Mouse (Mus musculus) midbrain, embryonic 16.5 days (tissue): ENCODE results near the gene 2900026A02Rik. TPM values are rescaled to one million over a fixed set of nuclear protein-coding genes. Genes with fewer than 3 reads are reported as not detected.

Experiments
- ATAC-seq: fragments of 200-750 bp; cut with Nextera tagmentation; 2 replicates; pipeline ENCODE4 v1.8.0; 2017; ENCODE audit warnings: moderate TSS enrichment
- H3K27ac ChIP-seq: fragments of 300-500 bp; sonication (generic); 2 replicates; pipeline ENCODE4 v1.5.1; 2014; ENCODE audit warnings: mild to moderate bottlenecking, low read length, mixed read lengths
- H3K27me3 ChIP-seq: fragments of 300-500 bp; sonication (generic); 2 replicates; pipeline ENCODE4 v1.6.1; 2014; ENCODE audit warnings: low read depth, low read length, mixed read lengths; ENCODE audit not compliant: control insufficient read depth, insufficient read depth
- H3K36me3 ChIP-seq: fragments of 300-500 bp; sonication (generic); 2 replicates; pipeline ENCODE4 v1.6.1; 2014; ENCODE audit warnings: mild to moderate bottlenecking, low read length, moderate library complexity, mixed read lengths; ENCODE audit not compliant: control insufficient read depth, insufficient read depth
- H3K4me1 ChIP-seq: fragments of 300-500 bp; sonication (generic); 2 replicates; pipeline ENCODE4 v1.6.1; 2014; ENCODE audit warnings: mild to moderate bottlenecking, low read length, mixed read lengths; ENCODE audit not compliant: control insufficient read depth, insufficient read depth
- H3K4me2 ChIP-seq: fragments of 300-500 bp; sonication (generic); 2 replicates; pipeline ENCODE4 v1.6.1; 2014; ENCODE audit warnings: mild to moderate bottlenecking, low read length, mixed read lengths
- H3K4me3 ChIP-seq: fragments of 300-500 bp; sonication (generic); 2 replicates; pipeline ENCODE4 v1.5.1; 2014; ENCODE audit warnings: low read depth, mild to moderate bottlenecking, low read length, moderate library complexity, mixed read lengths
- H3K9ac ChIP-seq: fragments of 300-500 bp; sonication (generic); 2 replicates; pipeline ENCODE4 v1.6.1; 2014; ENCODE audit warnings: low read depth, low read length, mixed read lengths
- H3K9me3 ChIP-seq: fragments of 300-500 bp; sonication (generic); replicated peaks from 2 replicates; pipeline ENCODE4 v1.6.1; 2014; ENCODE audit warnings: mild to moderate bottlenecking, low read length, mixed read lengths; ENCODE audit not compliant: control insufficient read depth, poor library complexity, severe bottlenecking
- WGBS: fragments of 180-500 bp; shearing (Covaris S2); extraction: QIAGEN DNeasy Blood & Tissue Kit; methylation state at CpG from one replicate; pipeline ENCODE4 v1.1.7; 2014; 5-methylcytosine and 5-hydroxymethylcytosine counted together
- polyA plus RNA-seq: library from polyadenylated mRNA; unstranded; fragments of >200 nt; fragmentation: Nextera tagmentation; extraction: Ambion mirVana; gene quantifications from 2 replicates; pipeline ENCODE4 v1.2.1, GENCODE M21; 2015

2900026A02Rik gene
- polyA plus RNA-seq, 1 experiment from 2014 or later: 3.8 TPM

DNA sequence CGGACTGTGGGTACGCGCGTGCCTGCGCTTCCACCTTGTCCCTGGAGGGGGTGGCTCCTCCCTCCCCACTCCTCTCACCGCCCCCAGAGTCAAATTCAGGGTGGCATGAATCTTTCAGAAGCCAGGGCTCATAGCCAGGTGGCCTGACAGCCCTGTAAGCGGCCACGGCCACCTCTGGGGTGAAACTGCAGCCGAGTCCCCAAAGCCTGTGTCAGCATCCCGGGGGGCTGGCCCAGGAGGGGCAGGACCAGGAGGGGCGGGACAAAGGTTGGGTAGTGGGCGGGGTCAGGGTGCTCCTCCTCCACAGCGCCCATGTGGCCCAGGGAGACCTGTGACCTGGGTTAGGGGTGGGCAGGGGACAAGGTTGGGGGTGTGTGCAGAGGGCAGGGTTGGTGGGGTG lies 57.9 kb downstream of the 2900026A02Rik start:
- Histone ChIP-seq H3K27ac (no peak overlapping the region), H3K4me3 (peak overlapping the region; percentile 0; the same call in 1 of the 2 replicates)

DNA sequence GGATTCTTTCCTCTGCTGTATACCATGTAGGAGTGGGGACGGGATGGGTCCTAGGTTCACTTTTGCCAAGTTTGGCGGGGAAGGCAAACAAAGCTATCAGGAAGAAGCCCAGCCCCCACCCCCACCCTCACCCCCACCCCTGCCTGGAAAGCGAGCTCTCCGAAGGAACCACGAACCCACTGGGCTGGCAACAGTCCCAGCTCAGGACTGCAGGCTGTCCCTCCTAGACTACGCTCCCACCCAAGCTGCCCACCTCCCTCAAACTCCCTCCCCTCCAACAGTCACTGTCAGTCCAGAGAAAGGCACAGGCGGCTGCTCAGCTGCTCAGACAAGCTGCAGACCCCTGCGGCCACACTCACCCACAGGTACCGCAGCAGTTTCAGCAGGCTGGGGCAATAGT lies 58.3 kb downstream of the 2900026A02Rik start:
- Histone ChIP-seq H3K36me3 (no peaks in the 10 kb centered on the region), H3K27me3 (no peaks in the 10 kb centered on the region), H3K9ac (peak overlapping the region; percentile 0; the same call in 1 of the 2 replicates), H3K4me3 (peak overlapping the region; percentile 0; the same call in 1 of the 2 replicates), H3K27ac (no peak overlapping the region), H3K9me3 (no peaks in the 10 kb centered on the region), H3K4me2 (peak overlapping the region; percentile 38; the same call in 1 of the 2 replicates), H3K4me1 (peaks cover 7% of the 10 kb centered on the region; the same call in 1 of the 2 replicates)
- ATAC-seq: no peak
- 10% methylated on average over 9 of the region's 9 CpGs for WGBS

More for the DNA sequence above, 57.9 kb downstream of the 2900026A02Rik start:
- 7% methylated on average over 13 of the region's 13 CpGs for WGBS
- peaks cover 7% of the 10 kb centered on the region; the same call in 1 of the 2 replicates for H3K4me1 ChIP-seq
- H3K36me3 ChIP-seq: no peaks in the 10 kb centered on the region
- no peaks in the 10 kb centered on the region for H3K9me3 ChIP-seq
- H3K4me2 ChIP-seq: peak overlapping the region; percentile 38
- no peak for ATAC-seq
- H3K9ac ChIP-seq: peak overlapping the region; percentile 0; the same call in 1 of the 2 replicates
- no peaks in the 10 kb centered on the region for H3K27me3 ChIP-seq

DNA sequence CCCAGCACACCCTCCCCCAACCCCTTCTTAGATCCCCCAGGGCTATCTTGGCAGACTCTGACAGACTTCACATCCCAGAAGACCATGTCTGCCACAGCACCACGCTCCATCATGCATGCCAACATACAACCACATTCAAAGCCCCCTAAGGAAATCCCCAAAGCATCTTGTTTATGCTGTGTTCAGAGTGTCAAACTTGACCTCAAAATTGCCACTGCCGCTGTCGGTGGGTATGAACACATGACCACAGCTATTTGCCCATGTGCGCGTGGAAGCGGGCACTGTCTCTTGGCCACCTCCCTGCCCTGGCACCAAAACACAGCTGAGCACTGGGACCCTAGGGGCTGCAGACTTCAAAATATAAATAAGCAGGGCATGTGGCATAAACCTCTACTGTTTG lies 59.5 kb downstream of the 2900026A02Rik start:
- no peak overlapping the region for H3K27ac ChIP-seq
- no peak overlapping the region for H3K9ac ChIP-seq
- WGBS: 85% methylated on average over 6 of the region's 6 CpGs
- peaks cover 7% of the 10 kb centered on the region; the same call in 1 of the 2 replicates for H3K4me1 ChIP-seq
- ATAC-seq: no peak
- no peak overlapping the region for H3K4me3 ChIP-seq
- no peaks in the 10 kb centered on the region for H3K27me3 ChIP-seq
- no peaks in the 10 kb centered on the region for H3K36me3 ChIP-seq
- no peak overlapping the region for H3K4me2 ChIP-seq
- no peaks in the 10 kb centered on the region for H3K9me3 ChIP-seq

DNA sequence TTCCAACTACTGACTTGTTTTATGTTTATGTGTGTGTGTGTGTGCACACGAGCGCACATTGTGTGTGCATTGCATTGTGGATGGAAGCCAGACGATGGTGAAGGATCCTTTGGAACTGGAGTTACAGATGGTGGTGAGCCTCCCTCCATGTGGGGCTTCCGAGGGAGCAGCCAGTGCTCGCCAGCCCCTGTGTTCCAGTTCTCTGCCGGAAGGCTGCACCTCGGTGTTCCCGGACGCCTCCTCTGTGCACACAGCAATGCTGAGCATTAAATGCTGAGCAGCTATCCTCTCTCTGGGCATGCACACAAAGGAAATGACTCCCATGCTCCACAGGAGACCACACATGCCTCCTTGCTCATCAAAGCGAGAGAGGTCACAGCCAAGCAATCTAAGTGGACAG lies 60.7 kb downstream of the 2900026A02Rik start:
- Histone ChIP-seq H3K36me3 (no peaks in the 10 kb centered on the region), H3K27me3 (no peaks in the 10 kb centered on the region), H3K4me3 (no peak overlapping the region), H3K9ac (no peak overlapping the region), H3K27ac (no peak overlapping the region), H3K4me2 (no peak overlapping the region), H3K4me1 (peaks cover 7% of the 10 kb centered on the region; the same call in 1 of the 2 replicates), H3K9me3 (no peaks in the 10 kb centered on the region)
- WGBS: 70% methylated on average over 10 of the region's 10 CpGs
- ATAC-seq: no peak

DNA sequence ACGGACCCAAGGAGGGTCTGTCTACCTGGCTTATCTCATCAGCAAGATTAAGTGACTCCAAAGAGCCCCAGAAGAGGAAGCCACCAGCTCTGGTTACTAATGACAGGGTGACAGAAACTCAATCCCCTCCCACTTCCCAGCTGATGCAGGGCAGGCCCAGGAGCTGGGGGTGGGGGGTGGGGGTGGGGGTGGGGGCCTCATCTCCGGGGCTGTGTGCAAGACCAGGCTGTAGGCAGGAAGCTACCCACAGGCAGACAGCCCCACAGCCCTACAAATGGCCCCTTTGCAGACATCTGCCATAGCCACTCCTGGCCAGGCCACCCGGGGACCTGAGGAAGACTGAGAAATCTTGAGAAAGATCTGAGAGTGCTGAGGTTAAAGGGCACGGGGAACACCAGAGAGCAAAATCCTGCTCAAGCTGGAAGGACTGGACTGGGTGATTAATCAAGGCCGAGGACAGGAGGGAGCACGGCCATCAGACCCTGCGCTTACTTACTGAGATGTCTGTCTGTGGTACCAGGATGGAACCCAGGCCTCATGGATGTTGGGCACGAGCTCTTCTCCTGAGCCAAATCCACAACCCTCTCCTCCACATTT lies 62.2 kb downstream of the 2900026A02Rik start:
- ATAC-seq: no peak
- 57% methylated on average over 8 of the region's 8 CpGs for WGBS

DNA sequence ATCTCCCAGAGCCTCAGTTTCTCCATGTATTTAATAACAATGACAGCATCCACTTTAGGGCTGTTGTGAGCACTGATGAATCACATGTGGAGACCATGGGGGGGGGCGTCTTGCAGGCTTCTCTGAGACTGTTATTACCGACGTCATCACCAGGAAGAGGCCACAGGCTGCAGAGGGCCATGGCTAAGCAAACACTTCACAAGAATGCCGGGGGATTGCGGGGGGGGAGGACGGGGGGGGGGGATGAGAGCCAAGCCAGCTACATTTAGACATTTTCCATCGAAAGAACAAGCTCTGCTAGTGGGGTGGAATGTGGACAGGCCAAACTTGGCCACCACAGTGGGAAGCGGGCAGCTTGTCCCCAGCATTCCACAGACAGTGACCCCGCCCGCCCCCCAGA lies 63.4 kb downstream of the 2900026A02Rik start:
- H3K9ac ChIP-seq: no peak overlapping the region
- peaks cover 7% of the 10 kb centered on the region; the same call in 1 of the 2 replicates for H3K4me1 ChIP-seq
- WGBS: 79% methylated on average over 8 of the region's 10 CpGs

More for the DNA sequence above, 62.2 kb downstream of the 2900026A02Rik start:
- Histone ChIP-seq H3K9me3 (no peaks in the 10 kb centered on the region), H3K36me3 (no peaks in the 10 kb centered on the region), H3K4me2 (no peak overlapping the region), H3K27me3 (no peaks in the 10 kb centered on the region), H3K9ac (no peak overlapping the region), H3K4me1 (peaks cover 7% of the 10 kb centered on the region; the same call in 1 of the 2 replicates), H3K4me3 (no peak overlapping the region), H3K27ac (no peak overlapping the region)

DNA sequence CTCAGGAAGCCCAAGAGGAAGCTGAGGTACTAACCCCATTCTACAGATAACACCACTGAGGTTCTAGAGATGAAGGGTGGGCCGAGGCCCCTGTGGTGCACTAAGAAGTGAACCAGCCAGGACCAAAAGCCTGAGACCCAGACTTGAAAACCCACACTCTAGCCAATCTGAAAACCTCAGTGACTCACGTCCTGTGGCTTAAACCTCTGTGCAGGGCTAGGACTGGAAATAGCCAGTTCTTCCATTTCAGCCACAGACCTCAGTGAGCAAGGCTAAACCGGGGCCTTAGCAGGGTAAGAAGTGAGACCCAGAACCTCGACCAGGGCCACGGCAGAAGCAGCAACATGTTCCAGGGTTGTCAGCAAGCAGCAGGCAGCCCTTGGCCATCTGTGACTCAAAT lies 64.0 kb downstream of the 2900026A02Rik start:
- H3K4me2 ChIP-seq: no peak overlapping the region
- H3K27ac ChIP-seq: no peak overlapping the region
- H3K9me3 ChIP-seq: no peaks in the 10 kb centered on the region
- 81% methylated on average over 5 of the region's 5 CpGs for WGBS
- no peaks in the 10 kb centered on the region for H3K36me3 ChIP-seq
- H3K27me3 ChIP-seq: no peaks in the 10 kb centered on the region
- no peak overlapping the region for H3K4me3 ChIP-seq
- no peak overlapping the region for H3K9ac ChIP-seq
- ATAC-seq: no peak
- H3K4me1 ChIP-seq: peaks cover 7% of the 10 kb centered on the region; the same call in 1 of the 2 replicates

More for the DNA sequence above, 63.4 kb downstream of the 2900026A02Rik start:
- Histone ChIP-seq H3K36me3 (no peaks in the 10 kb centered on the region), H3K27me3 (no peaks in the 10 kb centered on the region), H3K27ac (no peak overlapping the region), H3K4me3 (no peak overlapping the region), H3K4me2 (no peak overlapping the region), H3K9me3 (no peaks in the 10 kb centered on the region)
- no peak for ATAC-seq

DNA sequence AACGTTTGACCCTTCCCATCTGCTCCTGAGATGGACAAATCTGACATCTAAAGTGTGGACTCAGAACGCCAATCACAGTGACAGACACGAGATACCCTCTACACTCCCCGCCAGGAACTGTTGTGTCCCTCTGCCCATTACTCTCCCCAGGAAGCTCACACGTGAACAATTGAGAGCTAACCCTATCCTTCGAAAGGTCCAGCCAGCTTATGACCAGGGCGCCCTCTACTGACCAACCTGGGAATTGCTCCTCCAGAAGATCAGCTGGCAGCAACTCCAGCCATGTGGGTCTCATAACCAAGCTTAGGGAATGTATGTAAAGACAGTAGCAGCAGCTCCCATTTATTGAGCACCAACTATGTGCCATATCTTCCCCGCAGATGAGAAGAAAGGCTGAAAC lies 65.9 kb downstream of the 2900026A02Rik start:
- no peak overlapping the region for H3K27ac ChIP-seq
- H3K9ac ChIP-seq: no peak overlapping the region
- no peak overlapping the region for H3K4me2 ChIP-seq
- peaks cover 16% of the 10 kb centered on the region; the same call in 1 of the 2 replicates for H3K4me1 ChIP-seq
- H3K27me3 ChIP-seq: no peaks in the 10 kb centered on the region
- WGBS: 7% methylated on average over 8 of the region's 8 CpGs
- H3K9me3 ChIP-seq: no peaks in the 10 kb centered on the region
- H3K4me3 ChIP-seq: no peak overlapping the region
- H3K36me3 ChIP-seq: no peaks in the 10 kb centered on the region
- no peak for ATAC-seq

DNA sequence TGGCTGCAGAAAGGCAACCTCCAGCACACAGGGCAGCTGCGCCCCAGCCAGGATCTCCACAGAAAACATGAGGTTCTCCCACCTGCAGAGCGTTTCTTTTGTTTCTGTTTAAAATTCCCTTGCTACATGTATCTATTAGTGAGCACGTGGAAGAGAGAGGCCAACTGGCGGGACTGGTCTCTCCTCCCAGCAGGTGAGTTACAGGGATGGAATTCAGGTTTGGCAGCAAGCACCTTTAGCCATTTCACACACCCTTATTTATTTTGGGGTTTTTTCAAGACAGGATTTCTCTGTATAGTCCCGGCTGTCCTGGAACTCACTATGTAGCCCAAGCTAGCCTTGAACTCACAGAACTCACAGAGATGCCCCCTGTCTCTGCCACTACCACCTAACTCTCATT lies 66.6 kb downstream of the 2900026A02Rik start:
- Histone ChIP-seq H3K4me1 (peaks cover 17% of the 10 kb centered on the region), H3K36me3 (no peaks in the 10 kb centered on the region), H3K9me3 (no peaks in the 10 kb centered on the region), H3K4me2 (no peak overlapping the region), H3K4me3 (no peak overlapping the region), H3K9ac (no peak overlapping the region), H3K27ac (no peak overlapping the region), H3K27me3 (no peaks in the 10 kb centered on the region)
- ATAC-seq: no peak
- 81% methylated on average over 5 of the region's 5 CpGs for WGBS
